Mouse (Mus musculus): ENCODE measurements around the gene Zfp335.

DNA sequence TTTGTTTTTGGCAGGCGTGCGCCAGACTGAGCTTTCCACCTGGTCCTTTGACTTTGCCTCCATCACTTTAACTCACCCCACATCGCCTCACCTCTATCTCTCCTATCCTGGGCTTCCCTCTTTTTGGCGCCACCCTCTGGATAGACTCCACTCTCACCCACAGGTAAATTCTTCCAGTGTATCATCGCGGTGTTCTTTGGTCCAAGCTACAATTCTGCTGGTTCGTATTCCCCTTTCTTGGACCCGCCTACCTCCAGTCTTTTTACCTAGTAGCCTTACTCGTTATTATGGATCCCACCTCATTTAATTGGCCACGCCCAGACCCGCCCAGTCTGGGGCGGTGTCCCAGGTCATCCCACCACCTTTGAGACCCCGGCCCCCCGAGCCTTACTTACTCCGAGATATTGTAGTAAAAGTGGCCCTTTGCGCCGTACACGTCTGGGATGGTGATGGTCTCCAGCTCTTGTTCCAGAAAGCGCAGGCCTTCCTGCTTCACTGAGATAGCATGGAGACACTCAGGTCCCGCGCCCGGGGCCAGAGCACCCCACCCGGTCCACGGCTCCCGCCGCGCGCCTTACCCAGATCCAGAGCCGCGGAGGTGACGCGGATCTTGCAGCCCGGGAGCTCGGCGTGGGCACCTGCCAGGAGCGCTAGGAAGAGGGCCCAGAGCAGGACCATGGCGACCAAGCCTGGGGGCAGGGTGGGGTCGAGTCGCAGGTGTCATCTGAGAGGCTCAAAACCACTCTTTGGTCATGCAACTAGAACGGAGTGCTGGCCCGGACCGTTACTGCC lies 55.1 kb downstream of the Zfp335 start:
- TF ChIP-seq CTCF (IDR thresholded peaks at IDR 0.05; ENCODE audit: borderline replicate concordance, extremely low read depth, insufficient read depth, insufficient read length) (no peak), POLR2A (IDR thresholded peaks at IDR 0.05; ENCODE audit: borderline replicate concordance, extremely low read depth, insufficient read depth, insufficient read length, poor library complexity, severe bottlenecking) (no peak)

All from brain, embryonic 14.5 days (tissue).